Mouse (Mus musculus) naive thymus-derived CD4-positive, alpha-beta T cell, adult 2 months (primary cell): ENCODE results near the gene Mmp27.
A peak's percentile ranks its signal among the peaks of the same experiment; 100 is the strongest.

Experiments
- DNase-seq: peaks from one replicate; pipeline ENCODE4 v3.0.0-alpha.2; 2011; ENCODE audit warnings: low read depth

Gene Mmp27

DNA sequence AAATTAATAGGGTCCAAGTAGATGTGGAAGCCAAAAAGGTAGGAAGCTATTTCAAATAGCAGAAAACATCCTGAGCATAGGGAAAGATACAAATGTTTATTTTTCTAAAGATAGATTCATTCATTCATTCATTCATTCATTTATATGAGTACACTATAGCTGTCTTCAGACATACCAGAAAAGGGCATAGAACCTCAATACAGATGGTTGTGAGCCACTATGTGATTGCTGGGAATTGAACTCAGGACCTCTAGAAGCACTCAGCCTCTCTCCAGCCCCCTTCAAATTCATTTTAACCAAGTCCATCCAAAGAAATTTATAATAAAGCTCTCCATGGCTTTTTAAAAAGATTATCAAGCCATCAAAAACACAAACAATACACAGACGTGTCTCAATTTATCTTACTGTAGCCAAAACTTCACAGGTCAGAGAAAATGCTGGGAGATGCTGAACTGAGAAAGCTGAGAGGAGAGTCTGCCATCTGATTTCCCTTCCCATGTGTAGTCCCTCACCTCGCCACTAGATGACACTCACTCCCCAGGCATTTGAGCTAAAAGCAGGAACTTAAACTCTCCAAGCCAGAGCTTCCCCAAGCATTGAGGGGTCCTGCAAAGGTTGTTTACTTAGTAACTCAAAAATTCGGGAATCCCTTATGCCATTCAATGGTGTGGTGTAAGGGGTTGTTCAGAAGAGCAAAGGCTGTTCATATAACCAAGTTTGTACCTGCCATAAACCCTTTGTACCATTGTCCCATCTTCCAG lies 32.0 kb downstream of the Mmp27 start:
- peak; percentile 57 for DNase-seq

DNA sequence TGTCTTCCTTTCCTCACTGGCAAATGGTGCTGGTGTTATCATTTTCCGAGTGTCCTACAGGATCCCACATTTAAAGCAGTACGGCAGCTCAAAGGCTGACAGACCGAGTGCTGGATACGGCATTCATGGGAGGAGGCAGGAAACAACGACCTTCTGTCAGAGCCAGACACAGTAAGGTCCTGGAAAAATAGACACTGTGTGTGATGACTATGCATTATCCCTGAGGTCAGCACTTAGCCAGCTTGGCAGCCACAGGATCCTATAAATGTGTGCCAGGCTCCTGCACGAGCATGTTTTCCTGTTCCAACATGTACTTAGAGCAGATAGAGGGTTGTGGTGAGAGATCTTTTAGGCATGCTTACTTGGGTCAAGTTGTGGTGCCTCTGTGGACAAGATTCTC lies 32.8 kb downstream of the Mmp27 start:
- no peak for DNase-seq

DNA sequence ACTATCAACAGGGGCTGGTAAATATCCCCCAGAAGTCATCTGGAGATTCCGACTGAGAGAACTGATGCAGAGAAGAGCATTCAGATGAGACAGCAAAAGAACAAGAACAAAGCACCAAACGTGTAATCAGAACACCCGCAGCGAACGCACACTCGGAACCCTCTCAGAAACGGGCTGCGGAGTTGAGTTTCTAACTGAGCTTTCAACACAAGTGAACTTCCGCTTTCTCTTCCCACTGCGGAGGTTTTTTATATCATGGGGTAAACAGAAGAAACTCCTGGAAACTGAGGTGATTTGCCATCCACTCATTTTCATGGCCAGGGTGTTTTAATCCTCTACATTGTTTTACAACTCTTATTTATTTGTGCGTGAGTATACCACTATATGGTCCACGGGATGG lies 34.4 kb downstream of the Mmp27 start:
- no peak for DNase-seq

DNA sequence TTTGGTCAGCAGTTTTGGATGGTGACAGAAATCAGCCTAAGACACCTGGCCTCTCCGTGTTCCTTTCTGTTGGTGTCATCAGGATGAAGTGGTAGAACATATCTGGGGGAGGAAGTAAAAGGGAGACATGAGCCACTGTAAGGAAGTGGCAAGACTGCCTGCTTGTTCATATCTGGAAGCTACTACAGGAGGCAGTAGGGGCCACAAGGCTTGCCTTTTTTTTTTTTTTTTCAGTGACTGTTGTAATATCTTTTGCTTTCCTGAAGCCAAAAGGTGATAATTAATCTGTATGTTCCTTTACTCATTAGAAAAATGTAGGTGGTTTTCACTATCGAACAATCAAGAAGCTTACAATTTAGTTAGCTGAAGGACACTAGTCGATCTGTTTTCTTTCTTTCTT lies 51.4 kb downstream of the Mmp27 start:
- no peak for DNase-seq

DNA sequence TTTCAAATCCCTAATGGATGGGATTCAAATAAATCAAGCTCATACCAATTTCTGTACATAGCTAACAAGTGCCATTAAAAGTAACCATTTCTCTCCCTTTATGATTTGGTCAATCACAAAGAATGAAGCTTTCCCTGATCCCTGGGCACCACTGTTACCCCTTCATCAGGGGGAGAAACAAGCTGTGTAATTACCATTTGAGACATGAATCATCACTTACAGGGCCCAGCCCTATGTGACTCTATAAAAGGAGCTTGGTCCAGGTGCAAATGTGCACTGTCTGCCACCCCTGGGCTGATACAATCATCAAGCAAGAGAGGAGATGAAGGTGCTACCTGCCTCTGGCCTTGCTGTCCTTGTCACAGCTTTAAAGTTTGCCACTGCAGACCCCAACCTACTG lies 56.7 kb downstream of the Mmp27 start, which contains the start of gene Mmp20:
Gene Mmp20, plus strand, starts transcription at position 301 of the 400 bp plus-strand sequence.
- no peak for DNase-seq
